Mouse (Mus musculus): ENCODE measurements at regions not wholly inside any gene's neighbourhood (a gene's known extent, or its start where the extent isn't known, plus 50 kb on each side); places are given as distances from the start of the nearest gene placed in this dataset.
A peak's percentile ranks its signal among the peaks of the same experiment; 100 is the strongest.

- no peak for DNase-seq (ENCODE audit: low read depth, low spot score)
Observed at GRCm38 (mm10) chr4:21616116-21616515, 69.6 kb downstream of the Prdm13 start.

GRCm38 (mm10) chr4:21614429-21614828 lies 71.3 kb downstream of the Prdm13 start:
- no peak for DNase-seq (ENCODE audit: low read depth, low spot score)

GRCm38 (mm10) chr4:21611531-21612282 lies 74.1 kb downstream of the Prdm13 start:
- no peak for DNase-seq (ENCODE audit: low read depth, low spot score)

GRCm38 (mm10) chr4:21598024-21598423 lies 87.7 kb downstream of the Prdm13 start:
- DNase-seq (ENCODE audit: low read depth, low spot score) = no peak

- DNase-seq (ENCODE audit: low read depth, low spot score) = no peak
Observed at GRCm38 (mm10) chr4:21547771-21548170, 138.0 kb downstream of the Prdm13 start.

GRCm38 (mm10) chr4:21539583-21539982 lies 146.2 kb downstream of the Prdm13 start:
- no peak for DNase-seq (ENCODE audit: low read depth, low spot score)

- peak; percentile 5 for DNase-seq (ENCODE audit: low read depth, low spot score)
Observed at GRCm38 (mm10) chr4:21535973-21536372, 149.8 kb downstream of the Prdm13 start.

GRCm38 (mm10) chr4:21532186-21532585 lies 153.6 kb downstream of the Prdm13 start:
- no peak for DNase-seq (ENCODE audit: low read depth, low spot score)

Data from forelimb bud, embryonic 11.5 days (tissue).